Mouse (Mus musculus) left cerebral cortex, adult 2 months (tissue): ENCODE data around the gene Ap2m1. TPM values are rescaled to one million over a fixed set of nuclear protein-coding genes. Genes with fewer than 3 reads are reported as not detected.

Experiments used
- DNase-seq, 2 experiments: peaks; one replicate each; pipeline ENCODE4 v3.0.0; 2021 to 2022; ENCODE audit warnings: low spot score in 2 of 2, mixed read lengths in 1 of 2; ENCODE audit errors: extremely low spot score in 1 of 2
- H3K27ac ChIP-seq: fragments of 200-600 bp; 2 replicates; pipeline ENCODE4 v1.8.1; 2022
- H3K4me3 ChIP-seq: fragments of 200-600 bp; 2 replicates; pipeline ENCODE4 v1.8.1; 2022
- CTCF ChIP-seq: fragments of 200-600 bp; IDR thresholded peaks from 2 replicates; pipeline ENCODE4 v1.8.1; 2022; ENCODE audit warnings: antibody characterized with exemption, mild to moderate bottlenecking, moderate library complexity
- intact Hi-C: fragments of 180-260 bp; cut with DNase I; formaldehyde crosslinking; loops from one replicate; pipeline ENCODE4 v1.15.1; 2025
- total RNA-seq, 2 experiments: library from RNA; stranded (reverse); gene quantifications; 2 replicates each; pipeline ENCODE4 v1.2.3; 2021

Gene Ap2m1
- total RNA-seq, 2 experiments from 2014 or later = 804 to 827 TPM

- intact Hi-C loops = no loop called here
- TF ChIP-seq CTCF = no peak
Measured at GRCm38 (mm10) chr16:20530941-20531340, 4.3 kb upstream of the Ap2m1 start.

GRCm38 (mm10) chr16:20534617-20535295, 522 bp upstream of the Ap2m1 start:
- TF ChIP-seq CTCF = no peak
- Histone ChIP-seq H3K27ac (peak overlapping the region; percentile 2; the same call in 1 of the 2 replicates), H3K4me3 (no peak overlapping the region)
- intact Hi-C loops = loop anchor here (2.0 kb wide), 1 partner anchor 18 kb away; the partner anchor contains the start of gene Dvl3
- no peak for DNase-seq

More at GRCm38 (mm10) chr16:20530941-20531340, 4.3 kb upstream of the Ap2m1 start:
- no peak overlapping the region for H3K4me3 ChIP-seq
- H3K27ac ChIP-seq = no peak overlapping the region
- DNase-seq = no peak

DNA sequence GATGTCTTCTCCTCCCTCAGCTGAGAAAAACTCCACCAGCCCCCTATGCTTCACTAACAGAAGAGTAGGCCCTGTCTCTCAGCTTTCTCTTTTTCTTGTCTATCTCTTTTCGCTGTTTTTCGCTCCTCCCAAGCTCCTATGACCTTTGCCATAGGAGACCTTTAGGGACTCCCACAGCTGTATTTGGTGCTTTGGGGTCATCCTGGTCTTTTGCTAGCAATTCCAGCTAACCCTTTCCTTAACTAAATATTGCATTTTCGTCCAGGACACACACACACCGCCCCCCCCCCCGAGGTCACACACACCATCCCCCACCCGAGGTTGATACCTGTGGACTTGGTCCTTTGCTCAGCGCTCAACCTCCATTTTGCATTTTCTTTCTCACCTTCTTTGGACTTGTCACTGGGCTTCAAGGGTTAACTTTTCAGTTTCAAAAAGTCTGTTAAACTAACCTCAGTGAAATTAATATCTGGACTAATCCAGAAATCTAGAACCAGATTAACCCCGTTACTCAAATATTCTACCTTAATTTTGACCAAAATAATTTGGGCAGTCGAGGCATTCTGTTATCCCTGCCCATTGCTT, 895 bp downstream of the Ap2m1 start:
- no peak for TF ChIP-seq CTCF
- peak overlapping the region; percentile 98 for H3K27ac ChIP-seq
- intact Hi-C loops = no loop called here

GRCm38 (mm10) chr16:20537071-20537471, 1.8 kb downstream of the Ap2m1 start:
- Histone ChIP-seq H3K27ac (peak overlapping the region; percentile 44; the same call in 1 of the 2 replicates), H3K4me3 (peak overlapping the region; percentile 99)
- TF ChIP-seq CTCF = no peak; the same call in 1 of the 2 replicates
- intact Hi-C loops = no loop called here
- DNase-seq = peak in 1 of 2 experiments; percentile 27

More for the DNA sequence above, 895 bp downstream of the Ap2m1 start:
- DNase-seq = no peak
- peak overlapping the region; percentile 99 for H3K4me3 ChIP-seq

- Histone ChIP-seq H3K27ac (peak overlapping the region; percentile 44; the same call in 1 of the 2 replicates), H3K4me3 (peak overlapping the region; percentile 99)
- no peak for DNase-seq
- TF ChIP-seq CTCF = no peak
- intact Hi-C loops = no loop called here
Measured at GRCm38 (mm10) chr16:20537601-20538320, 2.5 kb downstream of the Ap2m1 start.

DNA sequence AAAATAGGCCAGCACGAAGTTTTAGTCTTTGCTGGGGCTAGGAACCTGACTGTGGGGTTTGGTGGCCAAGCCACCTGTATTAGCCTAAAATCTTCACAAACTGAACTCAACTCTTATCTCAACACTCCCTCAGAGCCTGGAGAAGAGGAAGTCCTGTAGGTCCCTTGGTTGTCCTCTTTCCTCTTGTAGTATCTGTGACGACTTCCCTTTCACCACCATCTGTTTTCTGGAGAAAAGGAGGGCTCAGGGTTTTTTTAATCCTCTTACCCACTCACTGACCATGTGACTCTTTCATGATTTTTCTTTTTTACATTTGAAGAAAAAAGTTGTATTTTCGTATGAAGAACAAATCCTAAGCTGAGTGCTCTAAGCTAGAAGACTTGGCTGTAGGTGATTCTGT, 4.4 kb downstream of the Ap2m1 start:
- DNase-seq = no peak
- no peak overlapping the region for H3K4me3 ChIP-seq
- intact Hi-C loops = no loop called here
- H3K27ac ChIP-seq = no peak overlapping the region
- no peak for TF ChIP-seq CTCF

DNA sequence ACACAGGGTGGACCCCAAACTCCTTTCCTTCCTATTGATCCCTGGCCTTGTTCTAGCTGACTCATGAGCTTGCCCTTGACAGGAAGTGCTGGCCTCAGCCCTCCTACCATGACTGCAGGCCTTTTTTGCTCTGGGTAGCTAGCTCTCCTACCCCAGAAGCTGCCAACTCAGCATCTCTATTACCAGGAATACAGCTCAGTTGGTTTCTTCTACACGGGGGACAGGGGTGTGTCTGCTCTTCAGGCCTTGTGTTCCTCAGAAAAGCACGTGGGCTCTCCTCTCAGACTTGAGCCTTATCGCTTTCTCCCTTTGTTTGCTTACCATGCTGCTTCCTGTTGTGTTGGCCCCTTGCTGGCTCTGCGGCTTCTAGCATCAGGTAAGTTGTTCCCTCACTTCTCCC, 5.2 kb downstream of the Ap2m1 start:
- TF ChIP-seq CTCF = no peak

GRCm38 (mm10) chr16:20545696-20546095, 10.4 kb downstream of the Ap2m1 start:
- intact Hi-C loops = loop anchor here (5.0 kb wide), 1 partner anchor 67 kb away; the partner anchor contains the start of genes Alg3, Eef1akmt4 and Gm49333

More for the DNA sequence above, 5.2 kb downstream of the Ap2m1 start:
- Histone ChIP-seq H3K27ac (no peak overlapping the region), H3K4me3 (no peak overlapping the region)
- intact Hi-C loops = no loop called here
- no peak for DNase-seq

GRCm38 (mm10) chr16:20547423-20547822, 12.1 kb downstream of the Ap2m1 start:
- intact Hi-C loops = loop anchor here (5.0 kb wide), 1 partner anchor 65 kb away; the partner anchor contains the start of genes Alg3, Eef1akmt4 and Gm49333
- Histone ChIP-seq H3K4me3 (no peak overlapping the region), H3K27ac (no peak overlapping the region; the same call in 1 of the 2 replicates)
- DNase-seq = no peak
- TF ChIP-seq CTCF = no peak

More at GRCm38 (mm10) chr16:20545696-20546095, 10.4 kb downstream of the Ap2m1 start:
- DNase-seq = no peak
- no peak overlapping the region for H3K4me3 ChIP-seq
- no peak for TF ChIP-seq CTCF
- no peak overlapping the region for H3K27ac ChIP-seq

DNA sequence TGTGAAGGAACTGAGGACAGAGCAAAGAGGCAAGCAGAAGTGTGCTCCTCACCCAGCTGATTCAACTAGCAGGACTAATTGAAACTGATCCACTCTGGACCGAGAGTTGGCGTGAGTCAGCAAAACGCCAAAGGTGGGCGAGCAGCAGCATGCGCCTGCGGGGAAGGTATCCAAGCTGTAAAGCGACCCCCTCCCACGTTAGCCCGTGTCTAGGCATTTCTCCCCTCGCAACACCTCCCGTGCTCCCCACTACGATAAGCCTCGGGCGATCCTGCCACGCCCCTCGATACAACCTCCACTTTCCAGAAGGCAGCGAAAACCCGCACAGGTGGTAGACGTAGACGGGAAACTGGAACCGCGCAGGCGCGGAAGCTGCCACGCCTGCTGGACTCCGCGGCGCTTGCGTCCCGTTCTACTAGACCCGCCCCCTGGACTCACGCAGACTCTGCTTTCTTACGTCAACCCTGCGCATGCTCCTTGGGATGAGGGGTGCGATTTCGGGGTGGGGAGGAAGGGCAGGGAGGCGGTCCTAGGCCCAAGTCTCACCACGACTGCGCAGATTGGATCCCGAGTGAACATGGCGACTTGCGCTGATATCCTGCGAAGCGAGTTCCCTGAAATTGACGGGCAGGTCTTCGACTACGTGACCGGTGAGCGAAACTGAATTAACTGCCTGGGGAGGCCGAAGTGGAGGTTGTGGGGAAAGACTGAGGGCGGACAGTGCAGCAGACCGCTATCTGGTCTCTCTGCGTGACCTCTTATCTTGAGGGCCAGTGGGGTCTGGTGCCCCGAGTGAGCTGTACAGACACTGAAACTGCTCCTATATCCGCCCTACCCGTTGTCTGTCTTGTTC, 13.0 kb downstream of the Ap2m1 start, which contains the start of gene Abcf3:
Gene Abcf3 (plus strand): TSS at position 482 of the 853 bp plus-strand sequence.
- no peak for TF ChIP-seq CTCF
- peak; percentile 96 to 98 for DNase-seq
- H3K27ac ChIP-seq = peak within 1 kb of the TSS; percentile 85
- intact Hi-C loops = loop anchor here (1.0 to 5.0 kb wide), 3 partner anchors 32 to 64 kb away; partner anchors contain the start of genes Alg3, Dvl3, Eef1akmt4 and Eif2b5
- peak within 1 kb of the TSS; percentile 81 for H3K4me3 ChIP-seq
